Mouse (Mus musculus) heart, postnatal 10 days (tissue): ENCODE measurements around the gene Ccn6. TPM values are rescaled to one million over a fixed set of nuclear protein-coding genes. Genes with fewer than 3 reads are reported as not detected.

ENCODE experiments used
- DNase-seq, 2 experiments: peaks; one replicate each; pipeline ENCODE4 v3.0.0; 2021
- intact Hi-C: fragments of 180-260 bp; cut with DNase I; formaldehyde crosslinking; loops from one replicate; pipeline ENCODE4 v1.15.1; 2025
- total RNA-seq, 2 experiments: library from RNA; stranded (reverse); gene quantifications; 2 replicates each; pipeline ENCODE4 v1.2.3; 2021

The Ccn6 gene
- total RNA-seq, 2 experiments from 2014 or later, result not detected

DNA sequence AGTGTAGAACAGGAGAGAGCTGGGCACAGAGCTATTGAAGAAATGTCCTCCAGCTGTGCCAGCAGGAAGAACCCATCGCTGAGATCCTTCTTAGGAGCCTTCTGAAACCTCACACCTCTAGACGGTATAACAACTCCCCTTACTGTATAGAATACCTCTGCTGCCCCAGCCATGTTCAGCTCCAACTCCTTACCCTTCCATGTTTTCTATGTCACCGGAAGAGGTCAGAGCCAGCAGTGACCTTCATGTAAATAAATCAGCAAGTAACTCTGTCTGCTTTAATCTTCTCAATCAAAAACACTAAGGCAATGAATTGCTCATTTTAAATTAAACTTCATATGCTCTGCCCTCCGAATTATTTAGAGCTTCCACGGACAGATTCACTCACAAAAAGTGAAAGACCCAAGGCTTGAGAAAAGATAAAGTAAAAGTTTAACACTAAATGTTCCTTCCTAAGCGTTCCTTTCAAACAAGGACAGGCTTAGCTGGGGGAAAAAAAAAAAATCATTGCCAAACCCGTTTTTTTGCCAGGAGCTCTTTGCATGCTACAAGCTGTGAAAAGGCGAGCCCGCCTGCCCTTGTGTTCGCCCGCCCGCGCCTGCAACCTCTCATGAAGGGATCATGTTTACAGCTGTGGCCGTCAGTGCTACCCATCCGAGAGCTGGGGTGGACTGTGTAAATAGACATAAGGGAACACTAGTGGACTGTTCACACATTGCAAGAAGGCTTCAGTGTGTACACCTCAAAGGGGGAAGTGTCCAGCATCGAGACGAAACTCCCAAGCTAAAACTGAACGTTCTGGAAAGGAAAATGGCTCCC, 719 bp downstream of the Ccn6 start:
- intact Hi-C loops, result no loop called here
- DNase-seq, result no peak

DNA sequence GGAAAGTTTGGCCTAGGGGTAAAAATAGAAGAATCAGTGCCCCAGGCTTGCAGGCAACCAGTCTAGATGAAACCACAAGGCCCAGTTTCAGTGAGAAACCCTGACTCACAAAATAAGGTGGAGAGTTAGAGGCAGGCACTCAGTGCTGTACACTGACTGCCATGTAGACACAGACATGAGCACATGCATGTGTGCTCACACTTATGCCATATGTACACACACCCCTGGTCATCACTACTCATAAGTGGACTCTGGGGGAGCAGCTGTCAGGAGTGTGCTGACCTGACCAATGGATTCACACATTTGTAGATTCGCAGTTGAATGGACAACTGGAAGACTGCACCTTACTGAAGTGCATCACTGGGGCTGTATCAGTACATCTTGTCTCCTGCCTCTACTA, 2.2 kb downstream of the Ccn6 start:
- intact Hi-C loops, result no loop called here
- no peak for DNase-seq

DNA sequence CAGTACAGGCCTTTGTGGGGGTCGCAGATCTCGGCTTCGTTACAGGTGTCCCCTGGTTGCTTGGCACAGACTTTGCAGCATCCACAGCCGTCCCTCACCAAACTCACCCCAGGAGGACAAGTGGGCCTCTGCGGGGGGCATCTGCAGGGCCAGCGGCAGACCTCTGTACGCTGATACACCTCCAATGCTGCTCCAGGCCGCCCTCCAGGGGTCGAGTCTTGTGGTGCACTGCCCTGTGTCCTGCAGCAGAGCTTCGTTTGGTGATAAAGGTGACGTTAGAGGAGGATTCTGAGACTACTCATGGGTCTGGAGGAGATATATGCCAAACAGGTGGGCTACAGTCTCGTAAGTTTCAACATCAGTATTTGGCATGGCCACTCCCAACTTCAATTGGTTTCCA, 5.3 kb downstream of the Ccn6 start:
- intact Hi-C loops, result no loop called here

DNA sequence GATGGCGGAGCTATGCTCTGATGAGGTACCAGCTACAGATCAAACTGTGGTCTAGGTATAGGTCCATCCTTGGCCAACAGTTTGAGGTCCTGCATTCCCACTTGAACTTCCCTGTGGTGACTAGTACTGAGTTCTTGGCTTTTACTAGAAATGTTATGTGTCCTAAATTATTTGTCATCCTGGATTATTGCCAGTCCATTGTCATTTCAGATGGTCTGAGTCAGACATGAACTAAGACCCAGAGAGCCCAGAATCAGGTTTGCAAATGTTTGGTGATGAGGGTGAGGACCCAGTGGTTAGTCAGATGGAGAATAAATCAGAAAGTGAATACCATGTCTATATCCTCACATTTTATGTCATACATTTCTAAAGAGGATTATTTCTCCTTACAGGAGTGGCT, 6.3 kb downstream of the Ccn6 start:
- intact Hi-C loops, result no loop called here
- no peak for DNase-seq

More for the DNA sequence above, 5.3 kb downstream of the Ccn6 start:
- DNase-seq, result no peak

DNA sequence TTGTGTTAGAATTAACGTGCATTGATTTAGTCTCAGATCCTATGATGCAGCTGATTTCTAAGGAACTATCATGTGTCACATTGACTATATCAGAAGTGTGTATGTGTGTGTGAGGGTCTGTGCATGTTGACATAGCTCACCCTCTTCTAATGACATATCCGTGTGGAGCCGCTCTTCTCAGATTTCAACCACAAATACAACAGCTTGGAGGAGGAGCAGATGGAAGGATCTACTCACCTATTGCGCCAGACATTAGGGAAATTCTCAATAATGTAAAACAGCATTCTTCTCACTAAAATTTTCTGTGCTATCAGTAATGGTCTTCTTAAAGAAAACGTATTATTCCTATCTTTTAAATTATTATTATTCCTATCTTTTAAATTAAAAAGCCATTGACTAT, 6.9 kb downstream of the Ccn6 start:
- no peak for DNase-seq
- intact Hi-C loops, result no loop called here

DNA sequence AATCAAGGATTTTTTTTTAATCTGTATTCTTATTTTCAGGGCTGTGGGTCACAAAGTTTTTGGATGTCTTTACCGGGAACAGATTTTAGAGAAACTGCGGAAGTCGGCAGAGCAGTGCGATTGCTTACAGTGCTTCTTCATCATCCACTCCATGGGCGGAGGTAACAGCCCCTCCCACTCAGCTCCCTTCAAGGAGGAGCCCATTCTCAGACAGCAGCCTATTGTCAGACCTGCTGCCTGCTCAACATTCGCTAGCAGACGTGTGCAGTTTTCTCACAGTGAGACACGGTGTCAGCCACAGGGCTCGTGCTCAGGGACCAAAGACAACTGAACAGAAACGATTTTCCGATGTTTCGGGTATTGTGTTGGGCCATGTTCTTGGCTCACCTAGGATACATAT, 21.4 kb downstream of the Ccn6 start:
- intact Hi-C loops, result no loop called here
- DNase-seq, result no peak

DNA sequence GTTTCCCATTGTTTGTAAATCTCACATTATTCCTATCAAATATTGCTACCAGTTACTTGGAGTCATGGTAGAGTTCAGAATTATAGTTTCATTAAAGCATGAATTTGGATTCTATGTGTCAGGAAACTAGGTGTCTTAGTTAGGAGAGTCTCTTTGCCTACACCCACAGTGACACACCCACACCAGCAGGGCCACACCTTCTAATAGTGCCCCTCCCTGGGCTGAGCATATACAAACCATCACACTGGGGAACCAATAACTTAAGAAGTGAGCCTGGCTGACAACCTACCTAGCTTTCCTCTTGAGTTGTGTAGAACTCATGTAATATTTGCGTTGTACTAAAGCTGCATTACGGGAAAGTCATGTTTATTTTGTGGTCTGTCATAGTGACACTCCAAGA, 22.2 kb downstream of the Ccn6 start:
- intact Hi-C loops, result no loop called here
- no peak for DNase-seq

DNA sequence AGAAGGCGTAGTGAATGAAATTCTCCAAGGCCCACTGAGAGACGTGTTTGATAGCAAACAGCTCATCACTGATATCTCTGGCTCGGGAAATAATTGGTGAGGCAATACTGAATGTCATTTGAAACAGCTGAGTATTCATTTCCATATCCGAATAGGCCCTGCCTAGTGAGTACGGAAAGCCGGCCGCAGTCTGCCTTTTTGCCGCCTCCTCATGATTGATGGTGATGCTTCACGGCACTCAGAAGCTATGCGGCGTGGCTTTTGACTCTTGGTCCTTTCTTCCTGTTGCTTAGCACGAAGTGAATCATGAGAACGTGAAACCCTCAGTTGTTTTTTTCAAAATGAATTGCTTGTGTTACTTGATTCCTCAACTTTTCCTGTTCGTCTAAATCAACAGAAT, 22.8 kb downstream of the Ccn6 start:
- intact Hi-C loops, result no loop called here

DNA sequence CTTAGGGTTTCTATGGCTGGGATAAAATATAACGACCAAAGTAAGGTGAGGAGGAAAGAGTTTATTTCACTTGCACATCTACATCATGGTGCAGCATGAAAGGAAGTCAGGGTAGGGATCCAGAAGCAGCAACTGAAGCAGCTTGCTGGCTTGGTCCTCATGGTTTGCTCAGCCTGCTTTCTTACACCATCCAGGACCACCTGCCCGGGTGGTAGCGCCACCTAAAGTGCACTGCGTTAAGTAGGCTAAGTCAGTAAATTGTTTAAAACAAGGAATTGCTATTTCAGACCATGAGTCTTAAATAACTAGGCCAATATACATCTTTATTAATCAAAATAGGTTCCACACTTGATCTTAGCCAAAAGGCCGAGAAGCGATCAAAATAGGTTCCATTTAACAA, 24.8 kb downstream of the Ccn6 start:
- intact Hi-C loops, result no loop called here
- DNase-seq, result no peak

More for the DNA sequence above, 22.8 kb downstream of the Ccn6 start:
- DNase-seq, result no peak

DNA sequence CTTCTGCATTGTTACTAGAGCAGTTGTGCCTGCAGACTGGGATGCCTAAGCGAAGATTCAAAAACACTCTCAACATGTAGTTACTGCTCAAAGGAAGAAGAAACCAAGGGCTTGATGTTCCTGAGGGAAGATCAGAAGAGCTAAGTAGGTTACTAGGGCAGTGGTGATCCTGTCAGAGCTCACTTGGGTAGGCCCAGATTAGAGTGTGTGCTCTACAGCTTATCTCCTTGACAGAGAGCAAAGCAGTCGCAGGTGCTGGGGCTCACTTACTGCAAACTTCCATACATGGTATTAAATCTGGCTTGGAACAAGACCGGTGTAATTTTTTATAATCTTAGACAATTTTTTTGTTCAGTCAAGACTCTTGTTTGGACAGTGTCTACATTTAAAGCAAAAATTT, 25.8 kb downstream of the Ccn6 start:
- intact Hi-C loops, result no loop called here
- no peak for DNase-seq

DNA sequence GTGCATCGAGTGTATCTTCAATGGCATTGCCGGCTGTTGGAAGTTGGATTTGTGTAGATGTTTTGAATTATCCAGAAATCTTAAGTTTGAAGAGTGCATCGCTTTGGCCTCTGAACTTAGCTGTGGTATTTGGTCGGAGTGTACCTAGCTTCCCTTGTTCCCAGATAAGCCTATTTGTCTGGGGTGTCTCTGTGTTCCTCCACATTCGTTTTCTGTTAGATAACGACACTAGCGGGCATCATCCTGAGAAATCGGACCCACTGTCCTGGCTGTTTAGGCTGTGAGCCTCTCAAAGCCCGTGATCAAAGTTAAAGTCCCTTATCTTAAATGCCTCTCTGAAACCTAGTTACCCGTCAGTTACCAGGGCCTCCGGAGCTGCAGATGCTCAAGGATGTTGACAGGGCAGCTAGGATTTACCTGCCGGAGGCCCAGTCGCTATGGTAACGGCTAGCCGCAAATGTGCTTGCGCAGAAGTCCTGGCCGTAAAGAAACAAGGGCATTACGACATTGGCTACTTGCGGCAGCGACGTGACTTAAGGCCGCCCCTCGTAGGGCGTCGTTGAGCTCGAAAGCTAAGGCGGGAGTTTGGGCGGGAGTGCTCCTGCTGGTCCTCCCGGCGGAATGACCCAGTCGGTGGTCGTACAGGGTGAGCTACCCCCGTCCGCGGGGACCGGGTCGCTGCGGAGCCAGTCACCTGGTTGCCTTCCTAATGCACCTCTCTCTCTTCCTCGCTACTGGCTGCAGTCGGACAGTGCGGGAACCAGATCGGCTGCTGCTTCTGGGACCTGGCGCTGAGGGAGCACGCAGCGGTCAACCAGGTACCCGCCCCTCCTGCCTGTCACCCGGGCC, 29.9 kb downstream of the Ccn6 start, which contains the start of the genes Fam229b and Tube1:
TSS of gene Fam229b (minus strand) at position 453 of the 849 bp plus-strand sequence.
TSS of gene Tube1 (plus strand) at position 515 of the 849 bp plus-strand sequence.
- intact Hi-C loops, result no loop called here
- DNase-seq, result peak; percentile 94

DNA sequence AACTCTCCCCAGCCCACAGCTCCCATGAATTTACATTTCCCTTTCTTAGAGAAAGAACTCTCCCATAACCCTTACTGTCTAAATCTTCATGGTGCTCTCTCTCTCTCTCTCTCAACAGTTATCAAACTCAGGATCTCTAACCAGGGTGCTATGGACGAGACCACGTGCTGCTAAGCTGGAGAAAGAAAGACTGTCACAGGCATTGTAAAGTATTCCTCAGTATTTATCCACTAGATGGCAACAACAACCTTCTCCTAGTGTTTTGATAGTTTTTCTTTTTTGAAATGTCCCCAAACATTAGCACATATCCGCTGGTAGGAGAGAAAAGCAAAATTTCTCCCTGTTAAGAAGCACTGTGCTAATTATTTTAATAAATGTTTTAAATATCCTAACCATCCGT, 42.2 kb downstream of the Ccn6 start:
- no peak for DNase-seq
- intact Hi-C loops, result no loop called here

DNA sequence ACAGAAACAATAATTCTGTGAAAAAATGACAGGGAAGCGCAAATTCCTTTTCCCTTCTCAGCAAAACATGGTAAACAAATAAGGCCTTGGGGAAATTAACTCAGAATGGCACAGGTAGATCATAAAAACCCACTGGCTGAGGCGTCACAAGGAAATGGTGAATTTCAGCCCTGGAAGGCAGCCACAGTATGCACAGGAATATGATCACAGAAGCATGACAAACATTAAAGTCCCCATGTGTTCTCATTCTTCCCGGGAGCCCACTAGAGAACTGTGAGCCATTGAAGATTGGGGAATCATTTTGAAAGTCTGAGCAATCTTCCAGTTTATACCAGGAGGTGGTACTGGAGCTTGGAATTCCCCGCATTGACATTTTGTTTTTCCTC, 54.1 kb downstream of the Ccn6 start:
- no peak for DNase-seq
- intact Hi-C loops, result no loop called here

DNA sequence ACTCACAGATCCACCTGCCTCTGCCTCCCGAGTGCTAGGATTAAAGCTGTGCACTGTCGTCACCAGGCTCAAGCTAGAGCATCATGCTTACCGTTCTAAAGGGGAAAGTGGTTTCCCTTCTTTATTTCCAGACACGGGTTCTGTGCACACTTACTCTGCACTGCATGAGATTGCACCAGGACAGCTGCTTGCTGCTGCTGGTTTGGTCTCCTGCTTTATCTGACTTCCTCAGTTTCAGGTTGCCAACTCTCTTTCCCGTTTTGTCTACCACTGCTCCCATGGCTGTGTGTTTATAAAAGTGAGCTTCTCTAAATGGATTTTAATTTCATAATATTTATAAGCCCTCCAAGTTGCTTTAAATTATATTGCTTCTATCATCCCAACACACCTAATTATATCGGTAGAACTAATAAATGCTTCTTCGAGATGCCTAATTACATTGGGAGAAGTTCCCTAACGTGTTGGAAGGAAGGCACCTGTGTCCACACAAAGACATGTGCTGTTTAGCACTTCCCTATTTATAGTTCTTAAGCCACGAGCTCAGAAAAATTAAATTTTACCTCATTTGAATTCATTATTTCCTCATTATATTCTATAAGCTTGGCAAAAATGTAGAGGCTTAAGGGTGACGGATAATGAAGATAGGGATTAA, 54.6 kb downstream of the Ccn6 start:
- intact Hi-C loops, result no loop called here
- DNase-seq, result no peak

DNA sequence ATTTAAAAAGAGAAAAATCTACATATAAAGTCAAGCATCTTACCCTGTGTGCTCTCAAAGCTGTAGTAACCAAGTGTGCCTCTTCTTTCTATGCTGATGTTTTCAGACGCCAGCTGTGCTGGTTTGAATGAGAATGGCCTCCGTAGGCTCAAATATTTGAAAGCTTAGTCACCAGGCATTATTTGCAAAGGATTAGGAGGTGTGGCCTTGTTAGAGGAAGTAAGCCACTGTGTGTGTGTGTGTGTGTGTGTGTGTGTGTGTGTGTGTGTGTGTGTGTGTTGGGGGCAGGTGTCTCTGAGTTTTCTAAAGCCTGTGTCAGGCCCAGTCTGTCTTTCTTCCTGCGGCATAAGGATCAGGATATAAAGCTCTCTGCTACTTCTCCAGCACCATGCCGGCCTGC, 56.7 kb downstream of the Ccn6 start:
- intact Hi-C loops, result no loop called here
- no peak for DNase-seq

DNA sequence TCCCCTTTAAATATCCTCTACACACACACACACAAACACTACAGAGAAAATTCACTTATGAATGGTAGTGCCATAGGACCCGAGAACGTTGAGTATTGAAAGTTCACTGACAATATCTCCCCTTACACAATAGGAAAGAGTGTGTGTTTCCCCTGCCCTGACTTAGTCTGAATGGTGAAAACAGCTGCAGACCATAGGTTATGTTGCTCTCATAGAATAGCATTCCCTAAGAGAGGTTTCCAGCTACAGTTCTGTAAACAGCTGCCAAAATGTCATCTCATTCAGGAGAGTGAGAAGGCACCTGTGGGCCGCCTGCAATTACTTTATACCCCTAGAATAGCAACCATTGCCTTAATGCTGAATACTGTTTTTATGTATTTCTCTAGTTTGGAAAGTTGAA, 57.2 kb downstream of the Ccn6 start:
- no peak for DNase-seq
- intact Hi-C loops, result no loop called here

DNA sequence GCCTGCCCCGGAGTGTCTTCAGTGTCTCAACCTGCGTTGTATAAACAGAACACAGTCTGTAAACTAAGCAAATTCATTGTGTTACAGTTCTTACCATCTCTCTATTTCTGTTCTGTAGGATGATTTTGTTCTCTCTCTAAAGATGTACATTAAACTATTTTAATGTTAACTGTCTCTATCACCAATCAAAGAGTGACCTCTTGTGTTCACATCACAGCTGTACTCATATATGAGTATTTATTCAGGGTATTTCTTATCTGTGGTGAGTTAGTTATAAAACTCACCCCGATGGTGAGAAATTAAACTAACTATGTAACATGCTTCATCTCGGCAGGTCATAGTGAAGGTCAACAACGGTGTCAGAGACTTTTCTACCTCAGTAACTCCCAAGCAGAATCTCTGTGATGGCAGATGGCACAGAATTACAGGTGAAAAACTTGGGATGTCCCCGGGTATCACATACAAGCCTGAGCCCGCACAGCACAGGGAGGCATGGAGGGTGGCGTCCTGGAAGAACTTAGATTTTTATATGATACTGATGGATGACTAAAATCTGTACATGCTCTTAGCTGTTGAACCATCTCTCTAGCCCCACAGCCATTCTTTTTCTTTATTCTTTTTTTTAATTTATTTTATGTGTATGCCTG, 58.7 kb downstream of the Ccn6 start:
- no peak for DNase-seq
- intact Hi-C loops, result no loop called here
